Mouse (Mus musculus) midbrain, embryonic 15.5 days (tissue): ENCODE measurements around the gene Evx1. TPM values are rescaled to one million over a fixed set of nuclear protein-coding genes. Genes with fewer than 3 reads are reported as not detected.

Experiments
- ATAC-seq: fragments of 200-750 bp; cut with Nextera tagmentation; replicated peaks from 2 replicates; pipeline ENCODE4 v1.8.0; 2017; ENCODE audit warnings: moderate TSS enrichment
- H3K27ac ChIP-seq: fragments of 300-500 bp; sonication (generic); 2 replicates; pipeline ENCODE4 v1.5.1; 2015; ENCODE audit warnings: mild to moderate bottlenecking, inconsistent platforms
- H3K27me3 ChIP-seq: fragments of 300-500 bp; sonication (generic); replicated peaks from 2 replicates; pipeline ENCODE4 v1.6.1; 2015; ENCODE audit warnings: inconsistent platforms
- H3K36me3 ChIP-seq: fragments of 300-500 bp; sonication (generic); replicated peaks from 2 replicates; pipeline ENCODE4 v1.6.1; 2015; ENCODE audit warnings: inconsistent platforms
- H3K4me1 ChIP-seq: fragments of 300-500 bp; sonication (generic); 2 replicates; pipeline ENCODE4 v1.6.1; 2015; ENCODE audit warnings: inconsistent platforms
- H3K4me2 ChIP-seq: fragments of 300-500 bp; sonication (generic); 2 replicates; pipeline ENCODE4 v1.6.1; 2015; ENCODE audit warnings: inconsistent platforms, mild to moderate bottlenecking, moderate library complexity
- H3K4me3 ChIP-seq: fragments of 300-500 bp; sonication (generic); 2 replicates; pipeline ENCODE4 v1.5.1; 2015; ENCODE audit warnings: mild to moderate bottlenecking, inconsistent platforms
- H3K9ac ChIP-seq: fragments of 300-500 bp; sonication (generic); 2 replicates; pipeline ENCODE4 v1.6.1; 2015; ENCODE audit warnings: mild to moderate bottlenecking, inconsistent platforms
- H3K9me3 ChIP-seq: fragments of 300-500 bp; sonication (generic); 2 replicates; pipeline ENCODE4 v1.6.1; 2016; ENCODE audit warnings: inconsistent platforms
- WGBS: fragments of 180-500 bp; shearing (Covaris S2); methylation state at CpG from one replicate; pipeline ENCODE4 v1.1.7; 2015; ENCODE audit warnings: mixed read lengths; 5-methylcytosine and 5-hydroxymethylcytosine counted together
- polyA plus RNA-seq: library from polyadenylated mRNA; unstranded; fragments of >200 nt; fragmentation: Nextera tagmentation; extraction: Ambion mirVana; gene quantifications from 2 replicates; pipeline ENCODE4 v1.2.1, GENCODE M21; 2015

Evx1 gene
- 0.97 and 1.6 TPM in 2 replicates for polyA plus RNA-seq

DNA sequence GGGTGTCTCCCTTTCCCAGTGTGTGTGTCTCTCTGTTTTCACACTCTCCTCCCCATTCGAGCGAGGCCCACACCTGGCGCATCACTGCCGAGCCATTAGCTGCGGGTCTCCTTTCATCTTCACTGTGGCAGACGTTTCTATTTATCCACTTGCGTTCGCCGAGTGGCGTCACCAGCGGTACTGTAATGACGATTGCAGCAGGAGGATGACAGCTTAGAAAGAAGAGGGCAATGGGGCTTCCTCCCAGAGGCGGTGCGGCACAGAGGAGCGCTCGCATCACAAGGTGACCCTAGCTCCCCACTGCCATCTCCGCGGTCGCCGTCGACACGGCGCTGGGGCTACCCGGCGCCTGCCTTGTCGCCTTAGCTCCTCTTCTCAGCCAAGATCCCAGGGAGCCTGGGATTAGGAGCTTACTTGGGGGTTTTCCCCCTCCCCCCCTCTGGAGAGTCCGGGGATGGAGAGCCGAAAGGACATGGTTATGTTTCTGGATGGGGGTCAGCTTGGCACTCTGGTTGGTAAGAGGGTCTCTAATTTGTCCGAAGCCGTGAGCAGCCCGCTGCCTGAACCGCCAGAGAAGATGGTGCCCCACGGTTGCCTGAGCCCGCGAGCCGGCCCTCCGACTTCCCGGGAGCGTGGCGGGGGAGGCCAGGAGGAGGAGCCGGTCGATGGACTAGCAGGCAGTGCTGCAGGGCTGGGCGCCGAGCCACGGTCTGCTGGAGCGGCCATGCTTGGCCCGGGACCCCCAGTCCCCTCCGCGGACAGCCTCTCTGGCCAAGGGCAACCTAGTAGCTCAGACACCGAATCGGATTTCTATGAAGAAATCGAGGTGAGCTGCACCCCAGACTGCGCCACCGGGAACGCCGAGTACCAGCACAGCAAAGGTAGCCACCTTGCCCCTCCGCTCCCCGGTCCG is at the start of gene Evx1:
Gene Evx1, plus strand, starts transcription at position 108 of the 913 bp plus-strand sequence.
- Histone ChIP-seq H3K27ac (no peak within 1 kb of the TSS), H3K9me3 (no peaks in the 10 kb centered on the region), H3K36me3 (no peaks in the 10 kb centered on the region), H3K4me1 (peaks cover 13% of the 10 kb centered on the region), H3K4me2 (no peak within 1 kb of the TSS), H3K27me3 (peaks cover 95% of the 10 kb centered on the region), H3K4me3 (peak within 1 kb of the TSS; percentile 13; the same call in 1 of the 2 replicates), H3K9ac (no peak within 1 kb of the TSS)
- WGBS: under 1% methylated on average over 58 of the region's 59 CpGs
- no peak for ATAC-seq

DNA sequence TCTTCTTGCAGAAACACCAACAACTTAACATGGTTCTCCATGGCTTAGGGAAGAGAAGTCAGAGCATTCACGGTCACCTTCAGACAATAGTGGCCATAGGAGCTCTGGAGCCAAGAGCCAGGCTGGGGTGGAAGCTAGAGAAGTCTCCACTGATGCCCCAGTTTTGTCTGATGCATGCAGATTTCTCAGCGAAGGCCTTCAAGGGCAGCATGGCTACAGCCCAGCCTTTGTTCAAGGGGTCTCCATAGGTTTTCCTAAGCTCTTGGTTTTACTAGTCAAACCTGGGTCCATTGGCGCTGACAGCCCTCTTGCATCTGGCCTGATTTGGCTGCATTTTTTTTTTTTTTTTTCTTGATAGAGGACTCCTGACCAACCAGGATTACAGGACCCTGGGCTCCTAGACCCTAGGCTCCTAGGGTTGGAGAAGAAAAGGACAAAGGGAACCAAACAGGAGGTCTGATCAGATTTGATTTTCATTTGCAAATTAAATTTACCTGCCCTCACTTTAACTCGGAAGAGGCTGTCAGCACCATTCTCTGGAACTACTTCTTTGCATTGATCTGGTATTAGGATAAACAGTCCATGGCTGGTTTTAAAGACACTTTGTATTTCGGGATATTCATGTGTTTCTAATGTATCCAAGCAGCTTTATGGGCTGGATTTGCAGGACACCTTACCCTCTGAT is 49.0 kb upstream of the Evx1 start:
- no peak overlapping the region for H3K9ac ChIP-seq
- H3K36me3 ChIP-seq: no peaks in the 10 kb centered on the region
- no peak overlapping the region for H3K4me2 ChIP-seq
- no peak overlapping the region for H3K4me3 ChIP-seq
- no peaks in the 10 kb centered on the region for H3K9me3 ChIP-seq
- no peak for ATAC-seq
- H3K27ac ChIP-seq: no peak overlapping the region
- H3K27me3 ChIP-seq: peaks cover 91% of the 10 kb centered on the region
- H3K4me1 ChIP-seq: peaks cover 8% of the 10 kb centered on the region
- under 1% methylated on average over 5 of the region's 5 CpGs for WGBS

DNA sequence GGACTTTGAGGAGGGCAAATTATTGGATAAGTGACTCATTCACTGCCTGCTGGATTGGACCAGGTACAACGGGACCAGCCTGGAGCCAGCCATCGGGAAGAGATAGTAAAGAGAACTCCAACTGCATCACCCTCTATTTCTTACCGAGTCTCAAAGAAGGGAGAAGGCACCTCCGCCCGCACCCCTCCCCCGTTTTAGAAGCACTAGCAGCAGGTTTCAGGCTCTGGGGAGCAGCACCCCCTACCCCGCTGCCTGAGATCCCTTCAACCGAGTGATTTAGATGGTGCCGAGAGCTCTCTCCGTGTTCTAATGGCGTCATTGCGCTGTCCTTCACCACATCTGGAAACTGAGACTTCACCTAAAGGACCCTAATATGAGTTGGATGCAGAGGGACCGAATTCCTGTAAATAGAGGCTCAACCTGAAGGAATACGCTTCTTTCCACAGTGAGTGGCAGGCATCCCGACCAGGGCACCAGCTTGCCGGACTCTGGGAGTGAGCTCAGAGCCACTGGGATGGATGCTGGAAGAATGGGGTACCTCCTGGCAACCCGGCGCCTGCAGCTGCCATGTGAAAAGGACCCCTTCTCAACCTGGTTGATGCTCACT is 47.9 kb upstream of the Evx1 start:
- H3K9me3 ChIP-seq: no peaks in the 10 kb centered on the region
- no peak for ATAC-seq
- H3K27me3 ChIP-seq: peaks cover 94% of the 10 kb centered on the region
- peaks cover 4% of the 10 kb centered on the region for H3K4me1 ChIP-seq
- H3K4me3 ChIP-seq: no peak overlapping the region
- no peaks in the 10 kb centered on the region for H3K36me3 ChIP-seq
- no peak overlapping the region for H3K9ac ChIP-seq
- no peak overlapping the region for H3K27ac ChIP-seq
- under 1% methylated on average over 18 of the region's 18 CpGs for WGBS
- H3K4me2 ChIP-seq: no peak overlapping the region

DNA sequence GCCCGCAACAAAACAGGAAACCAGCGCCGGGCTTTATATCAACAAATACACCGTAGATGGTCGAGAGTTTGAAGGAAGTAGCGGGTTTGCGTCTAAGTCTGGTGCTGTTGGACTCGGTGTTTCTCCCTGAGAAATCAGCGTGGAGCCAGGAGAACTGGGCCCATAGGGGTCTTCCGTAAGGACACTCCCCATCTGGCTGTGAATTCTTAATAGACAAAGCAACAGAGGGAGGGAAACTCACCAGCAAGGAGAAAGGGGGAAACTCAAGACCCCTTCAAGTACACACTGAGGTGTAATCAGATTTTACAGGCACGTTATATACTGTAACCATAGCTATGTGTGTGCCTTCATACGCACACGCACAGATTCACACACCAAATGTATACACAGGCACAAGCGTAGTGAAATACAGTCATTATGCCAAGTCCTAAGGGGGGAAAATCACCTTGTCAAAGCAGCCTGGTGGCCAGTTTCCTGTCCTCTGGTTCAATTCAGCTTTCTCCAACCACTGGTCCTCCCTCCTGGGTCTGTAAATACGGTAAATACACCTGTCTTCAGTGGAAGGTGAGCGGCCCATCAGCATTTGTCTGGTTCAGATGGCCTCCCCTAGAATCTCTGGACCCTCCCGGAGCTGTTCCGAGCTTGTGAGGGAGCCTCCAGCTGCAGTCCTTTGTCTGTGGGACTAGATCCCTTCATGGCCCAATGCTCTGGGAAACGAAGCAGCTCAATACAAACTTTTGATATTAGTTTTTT is 47.2 kb upstream of the Evx1 start:
- H3K4me1 ChIP-seq: no peaks in the 10 kb centered on the region
- peaks cover 96% of the 10 kb centered on the region for H3K27me3 ChIP-seq
- ATAC-seq: no peak
- no peak overlapping the region for H3K4me3 ChIP-seq
- no peaks in the 10 kb centered on the region for H3K36me3 ChIP-seq
- H3K4me2 ChIP-seq: no peak overlapping the region
- no peak overlapping the region for H3K9ac ChIP-seq
- H3K9me3 ChIP-seq: no peaks in the 10 kb centered on the region
- 1% methylated on average over 19 of the region's 19 CpGs for WGBS
- H3K27ac ChIP-seq: no peak overlapping the region

DNA sequence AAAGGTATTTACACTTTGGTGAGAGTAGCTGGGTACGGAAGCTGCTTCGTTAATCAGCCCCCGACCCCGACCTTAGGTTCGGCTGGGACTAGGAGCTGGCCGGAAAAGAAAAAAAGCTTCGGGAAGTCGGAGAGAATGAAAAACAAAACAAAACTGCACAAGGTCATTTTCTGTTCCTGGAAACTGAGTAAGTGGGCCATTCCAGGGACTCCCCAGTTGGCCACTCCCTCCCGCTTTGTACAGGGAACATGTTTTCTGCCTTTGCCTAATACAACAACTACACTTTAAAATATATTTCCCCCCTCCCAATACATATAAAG is 46.7 kb upstream of the Evx1 start:
- Histone ChIP-seq H3K27ac (no peak overlapping the region), H3K9me3 (no peaks in the 10 kb centered on the region), H3K4me2 (no peak overlapping the region), H3K4me1 (no peaks in the 10 kb centered on the region), H3K9ac (no peak overlapping the region), H3K36me3 (no peaks in the 10 kb centered on the region), H3K4me3 (no peak overlapping the region), H3K27me3 (peaks cover 98% of the 10 kb centered on the region)
- ATAC-seq: no peak
- 1% methylated on average over 9 of the region's 9 CpGs for WGBS

DNA sequence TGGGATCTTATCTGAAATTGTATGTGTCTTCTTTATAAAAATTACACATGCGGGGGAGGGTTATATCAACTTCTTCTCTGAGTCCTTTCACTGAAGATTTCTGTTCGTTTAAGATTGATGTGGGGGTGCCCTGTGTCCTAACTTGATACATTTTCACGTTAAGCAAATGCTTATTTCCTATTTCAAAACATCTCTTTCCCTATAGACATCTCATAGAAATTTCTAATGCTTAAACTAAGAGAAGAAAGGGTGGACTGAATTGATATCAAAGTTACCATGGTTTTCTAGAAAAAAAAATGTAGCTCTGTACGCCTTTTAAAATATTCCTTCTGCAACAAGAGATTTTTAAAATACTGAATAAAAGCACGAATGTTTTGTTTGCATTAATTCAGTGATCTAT is 46.1 kb upstream of the Evx1 start:
- no peaks in the 10 kb centered on the region for H3K9me3 ChIP-seq
- H3K9ac ChIP-seq: no peak overlapping the region
- no peak overlapping the region for H3K4me2 ChIP-seq
- no peaks in the 10 kb centered on the region for H3K4me1 ChIP-seq
- ATAC-seq: no peak
- H3K36me3 ChIP-seq: no peaks in the 10 kb centered on the region
- 18% methylated on average over 5 of the region's 5 CpGs for WGBS
- peaks cover 96% of the 10 kb centered on the region for H3K27me3 ChIP-seq
- no peak overlapping the region for H3K4me3 ChIP-seq
- no peak overlapping the region for H3K27ac ChIP-seq

DNA sequence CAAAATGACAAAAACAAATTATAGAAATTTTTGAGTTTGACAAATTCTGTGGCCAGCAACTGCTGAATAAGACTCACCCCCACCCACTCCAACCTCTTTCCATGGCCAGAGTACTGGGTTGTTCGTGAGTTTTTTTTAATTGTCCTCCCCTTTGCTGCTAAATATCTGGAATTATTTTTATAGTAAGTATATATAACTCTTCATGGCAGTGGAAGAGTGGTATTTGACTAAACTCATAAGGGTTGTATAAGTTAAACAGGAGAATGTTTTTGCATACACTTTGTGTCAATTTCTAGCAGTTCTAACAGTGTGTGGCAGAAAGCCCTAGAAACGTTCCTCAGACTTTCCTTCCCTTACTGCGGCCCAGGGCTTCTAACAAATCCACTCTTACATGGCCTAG is 45.6 kb upstream of the Evx1 start:
- Histone ChIP-seq H3K36me3 (no peaks in the 10 kb centered on the region), H3K4me3 (no peak overlapping the region), H3K9me3 (no peaks in the 10 kb centered on the region), H3K4me2 (no peak overlapping the region), H3K27ac (no peak overlapping the region), H3K27me3 (peaks cover 96% of the 10 kb centered on the region), H3K4me1 (no peaks in the 10 kb centered on the region), H3K9ac (no peak overlapping the region)
- no peak for ATAC-seq
- 7% methylated on average over 3 of the region's 3 CpGs for WGBS

DNA sequence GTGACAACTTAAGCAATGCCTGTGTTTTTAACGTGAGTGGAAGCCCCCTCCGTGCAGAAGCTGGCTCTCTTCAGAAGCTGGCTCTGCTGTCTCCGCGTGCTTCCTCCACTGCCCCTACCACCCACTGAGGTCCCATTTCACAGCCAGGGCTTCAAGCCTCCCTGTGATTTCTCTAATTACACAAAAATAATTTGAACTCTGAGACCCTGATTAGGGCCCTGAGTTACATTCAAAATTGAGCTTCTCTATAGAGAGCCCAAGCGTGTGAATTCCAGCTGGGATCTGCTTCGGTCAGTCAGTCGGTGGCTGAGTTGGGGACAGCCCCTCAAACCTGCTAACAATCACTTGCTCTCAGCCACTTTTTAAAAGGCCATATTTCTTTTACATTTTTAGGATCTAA is 45.0 kb upstream of the Evx1 start:
- WGBS: 3% methylated on average over 7 of the region's 7 CpGs
- peaks cover 96% of the 10 kb centered on the region for H3K27me3 ChIP-seq
- no peak overlapping the region for H3K9ac ChIP-seq
- no peak overlapping the region for H3K4me2 ChIP-seq
- H3K4me3 ChIP-seq: no peak overlapping the region
- no peaks in the 10 kb centered on the region for H3K36me3 ChIP-seq
- H3K4me1 ChIP-seq: no peaks in the 10 kb centered on the region
- ATAC-seq: no peak
- H3K9me3 ChIP-seq: no peaks in the 10 kb centered on the region
- H3K27ac ChIP-seq: no peak overlapping the region

DNA sequence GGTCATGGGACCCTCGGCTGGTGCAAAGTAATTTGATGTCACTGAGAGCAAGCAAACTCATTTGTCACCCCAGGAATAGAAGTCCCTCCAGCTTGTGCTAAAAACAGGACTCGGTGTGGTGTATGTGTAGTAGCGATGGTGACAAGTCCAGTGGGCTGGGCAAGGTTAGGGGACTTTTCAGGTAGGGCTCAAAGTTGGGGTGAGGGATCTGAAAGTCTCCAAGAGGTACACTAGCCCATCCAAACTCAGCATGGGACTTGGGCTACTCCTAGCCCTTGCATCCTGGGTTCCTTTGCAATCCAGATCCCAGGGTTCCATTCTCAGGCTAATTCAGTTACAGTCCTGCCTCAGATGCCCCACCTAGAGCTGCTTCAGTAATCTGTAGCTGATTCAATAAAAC is 44.5 kb upstream of the Evx1 start:
- Histone ChIP-seq H3K9ac (no peak overlapping the region), H3K9me3 (no peaks in the 10 kb centered on the region), H3K4me2 (no peak overlapping the region), H3K27ac (no peak overlapping the region), H3K36me3 (no peaks in the 10 kb centered on the region), H3K27me3 (peaks cover 96% of the 10 kb centered on the region), H3K4me3 (no peak overlapping the region), H3K4me1 (no peaks in the 10 kb centered on the region)
- no peak for ATAC-seq
- 0% methylated on average over 3 of the region's 3 CpGs for WGBS

DNA sequence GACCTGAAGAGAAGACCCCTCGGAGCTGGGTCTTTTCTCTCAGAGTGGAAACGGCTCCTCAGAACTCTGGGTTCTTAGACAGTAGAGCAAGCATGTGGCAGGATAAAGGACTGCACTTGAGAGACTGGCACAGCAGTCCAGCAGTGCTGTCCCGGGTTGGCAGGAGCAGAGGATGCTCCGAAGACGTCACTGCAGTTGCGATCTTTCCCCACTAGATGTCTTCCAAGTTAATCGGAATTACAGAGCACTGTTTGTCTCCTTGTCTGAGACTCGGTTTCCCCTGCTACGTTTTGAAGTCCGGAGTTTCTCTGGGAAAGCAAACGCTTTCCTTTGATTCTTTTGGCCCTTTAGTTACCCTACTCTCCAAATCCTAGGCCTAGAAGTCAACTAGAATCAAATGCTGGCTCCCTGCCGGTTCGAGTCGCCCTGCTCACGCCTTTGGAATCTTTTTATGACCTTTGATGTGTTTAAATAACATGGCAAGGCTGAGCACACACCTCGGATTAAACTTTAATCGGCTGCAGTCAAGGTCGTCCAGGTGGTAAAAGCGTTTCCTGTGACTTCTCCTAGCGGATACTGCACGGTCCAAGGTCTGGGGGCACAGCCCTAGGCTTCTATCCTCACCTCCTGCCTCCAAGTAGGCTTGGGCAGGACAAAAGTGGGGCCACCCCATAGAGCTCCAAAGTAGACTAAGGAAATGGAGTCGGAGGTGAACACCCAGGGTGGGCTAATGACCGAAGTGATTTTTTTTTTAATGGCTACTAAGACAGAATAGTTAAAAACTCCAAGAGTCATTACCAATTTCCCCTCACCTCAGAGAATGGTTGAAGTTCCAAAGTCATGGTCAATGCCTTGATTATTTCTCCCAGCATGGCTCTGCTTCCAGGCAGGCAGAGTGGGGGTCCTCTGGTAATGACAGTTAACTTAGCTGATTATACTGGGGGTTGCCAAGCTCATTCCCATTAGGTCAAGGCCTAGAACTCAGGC is 42.5 kb upstream of the Evx1 start:
- 5% methylated on average over 23 of the region's 23 CpGs for WGBS

More for the DNA sequence above, 42.5 kb upstream of the Evx1 start:
- Histone ChIP-seq H3K4me2 (no peak overlapping the region), H3K9me3 (no peaks in the 10 kb centered on the region), H3K27ac (no peak overlapping the region), H3K4me1 (no peaks in the 10 kb centered on the region), H3K27me3 (peaks cover 96% of the 10 kb centered on the region), H3K4me3 (no peak overlapping the region), H3K36me3 (no peaks in the 10 kb centered on the region), H3K9ac (no peak overlapping the region)
- ATAC-seq: 0 out of 2 replicates have a peak, but pooled peaks have one; percentile 45
